Mouse (Mus musculus) bone marrow, adult 2 months (tissue): ENCODE measurements at regions not wholly inside any gene's neighbourhood (a gene's known extent, or its start where the extent isn't known, plus 50 kb on each side); places are given as distances from the start of the nearest gene placed in this dataset.

Source experiments
- CTCF ChIP-seq: fragments of 200-500 bp; IDR thresholded peaks from 2 replicates; pipeline ENCODE4 v1.5.1; 2011; ENCODE audit warnings: low read length, control low read depth; ENCODE audit not compliant: control insufficient read depth, insufficient read depth
- POLR2A ChIP-seq: fragments of 200-500 bp; IDR thresholded peaks from 2 replicates; pipeline ENCODE4 v1.6.1; 2011; ENCODE audit warnings: low read depth, mild to moderate bottlenecking, control low read depth, low read length, borderline replicate concordance; ENCODE audit not compliant: control insufficient read depth

- TF ChIP-seq CTCF: no peak
- no peak for TF ChIP-seq POLR2A
These were observed 257.3 kb downstream of the Rybp start for GRCm38 (mm10) chr6:100030010-100030409.
